Mouse (Mus musculus): ENCODE results near the gene Acoxl.

The Acoxl gene

GRCm38 (mm10) chr2:127838576-127838975 lies at the start of gene Acoxl:
TSS of gene Acoxl (plus strand) at chr2:127838876.
- DNase-seq (ENCODE audit: low spot score in 2 of 2), result no peak

GRCm38 (mm10) chr2:127789138-127789537 lies 49.5 kb upstream of the Acoxl start:
- no peak for DNase-seq (ENCODE audit: low spot score in 2 of 2)

GRCm38 (mm10) chr2:127789651-127790270 lies 48.9 kb upstream of the Acoxl start:
- no peak for DNase-seq (ENCODE audit: low spot score in 2 of 2)

- peak; percentile 80 to 87 for DNase-seq (ENCODE audit: low spot score in 2 of 2)
These were observed 46.6 kb upstream of the Acoxl start, which contains the start of gene Mtln for GRCm38 (mm10) chr2:127791919-127792603. TSS of gene Mtln (minus strand) at chr2:127792488.

GRCm38 (mm10) chr2:127831401-127832102 lies 7.1 kb upstream of the Acoxl start, which contains the start of gene Bub1:
TSS of gene Bub1 (minus strand) at chr2:127831865.
- DNase-seq (ENCODE audit: low spot score in 2 of 2), result peak; percentile 94 to 98

- no peak for DNase-seq (ENCODE audit: low spot score in 2 of 2)
These were observed 6.4 kb upstream of the Acoxl start for GRCm38 (mm10) chr2:127832103-127832832.

GRCm38 (mm10) chr2:127832833-127833190 lies 5.9 kb upstream of the Acoxl start:
- no peak for DNase-seq (ENCODE audit: low spot score in 2 of 2)

GRCm38 (mm10) chr2:127839425-127839824 lies 749 bp downstream of the Acoxl start:
- DNase-seq (ENCODE audit: low spot score in 2 of 2), result no peak

GRCm38 (mm10) chr2:127841402-127841801 lies 2.7 kb downstream of the Acoxl start:
- no peak for DNase-seq (ENCODE audit: low spot score in 2 of 2)

GRCm38 (mm10) chr2:127842421-127842820 lies 3.7 kb downstream of the Acoxl start:
- DNase-seq (ENCODE audit: low spot score in 2 of 2), result no peak

- DNase-seq (ENCODE audit: low spot score in 2 of 2), result no peak
These were observed 6.8 kb downstream of the Acoxl start for GRCm38 (mm10) chr2:127845346-127845982.

- no peak for DNase-seq (ENCODE audit: low spot score in 2 of 2)
These were observed 7.3 kb downstream of the Acoxl start for GRCm38 (mm10) chr2:127846008-127846407.

GRCm38 (mm10) chr2:127846571-127846970 lies 7.9 kb downstream of the Acoxl start:
- DNase-seq (ENCODE audit: low spot score in 2 of 2), result no peak

- no peak for DNase-seq (ENCODE audit: low spot score in 2 of 2)
These were observed 11.7 kb downstream of the Acoxl start for GRCm38 (mm10) chr2:127850371-127850770.

GRCm38 (mm10) chr2:127854332-127854991 lies 15.8 kb downstream of the Acoxl start:
- no peak for DNase-seq (ENCODE audit: low spot score in 2 of 2)

GRCm38 (mm10) chr2:127864381-127864780 lies 25.7 kb downstream of the Acoxl start:
- no peak for DNase-seq (ENCODE audit: low spot score in 2 of 2)

GRCm38 (mm10) chr2:127881063-127881462 lies 42.4 kb downstream of the Acoxl start:
- no peak for DNase-seq (ENCODE audit: low spot score in 2 of 2)

- peak; percentile 75 to 92 for DNase-seq (ENCODE audit: low spot score in 2 of 2)
These were observed 50.8 kb downstream of the Acoxl start for GRCm38 (mm10) chr2:127889432-127889831.

- no peak for DNase-seq (ENCODE audit: low spot score in 2 of 2)
These were observed 51.3 kb downstream of the Acoxl start for GRCm38 (mm10) chr2:127889979-127890378.

GRCm38 (mm10) chr2:127890526-127890925 lies 51.9 kb downstream of the Acoxl start:
- no peak for DNase-seq (ENCODE audit: low spot score in 2 of 2)

GRCm38 (mm10) chr2:127891056-127891455 lies 52.4 kb downstream of the Acoxl start:
- no peak for DNase-seq (ENCODE audit: low spot score in 2 of 2)

Data from spleen, postnatal 4 days (tissue).